Mouse (Mus musculus) liver, adult 2 months (tissue): ENCODE measurements around the gene Zkscan4.
"Not testable (repeated sequence)": the region's sequence is repeated elsewhere in the genome, so short reads cannot be mapped to it uniquely, and the experiment has no call there.

ENCODE experiments used
- CTCF ChIP-seq: fragments of 200-500 bp; IDR thresholded peaks from 2 replicates; pipeline ENCODE4 v1.5.1; 2011; ENCODE audit warnings: low read depth, low read length, control low read depth
- POLR2A ChIP-seq: fragments of 200-500 bp; IDR thresholded peaks from 2 replicates; pipeline ENCODE4 v1.6.1; 2011; ENCODE audit warnings: low read length, control low read depth; ENCODE audit not compliant: insufficient read depth; ENCODE audit errors: extremely low read depth

DNA sequence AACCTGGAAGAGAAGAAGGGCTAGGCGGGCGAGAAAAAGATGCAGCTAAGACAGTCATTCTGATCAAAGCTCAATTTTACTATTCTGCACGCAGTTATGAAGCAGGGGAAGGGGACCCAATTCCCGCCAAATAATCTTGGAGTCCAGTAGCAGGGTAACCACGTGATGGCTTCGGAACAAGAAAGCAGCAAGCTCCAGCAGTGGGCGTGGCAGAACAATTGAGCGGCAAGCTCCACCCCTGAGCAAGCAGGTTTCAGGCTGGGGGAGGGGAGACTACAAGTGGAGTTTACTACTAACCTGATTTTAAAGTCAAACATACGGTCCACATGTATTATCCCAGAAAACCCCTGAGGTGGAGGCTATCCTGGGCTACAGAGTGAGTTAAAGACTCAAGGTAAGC, 16.2 kb upstream of the Zkscan4 start:
- TF ChIP-seq CTCF, POLR2A: not testable (repeated sequence)
